Mouse (Mus musculus) hindbrain, embryonic 16.5 days (tissue): ENCODE results near the gene Ulk3. TPM values are rescaled to one million over a fixed set of nuclear protein-coding genes. Genes with fewer than 3 reads are reported as not detected.

Source experiments
- ATAC-seq: fragments of 200-750 bp; cut with Nextera tagmentation; 2 replicates; pipeline ENCODE4 v1.8.0; 2017; ENCODE audit warnings: moderate TSS enrichment, moderate library complexity
- H3K27ac ChIP-seq: fragments of 300-500 bp; sonication (generic); 2 replicates; pipeline ENCODE4 v1.5.1; 2014; ENCODE audit warnings: low read depth, mild to moderate bottlenecking, control low read depth, low read length, moderate library complexity
- H3K27me3 ChIP-seq: fragments of 300-500 bp; sonication (generic); replicated peaks from 2 replicates; pipeline ENCODE4 v1.6.1; 2014; ENCODE audit warnings: low read length; ENCODE audit not compliant: control insufficient read depth, insufficient read depth
- H3K36me3 ChIP-seq: fragments of 300-500 bp; sonication (generic); 2 replicates; pipeline ENCODE4 v1.6.1; 2014; ENCODE audit warnings: mild to moderate bottlenecking, low read length, moderate library complexity, mixed read lengths; ENCODE audit not compliant: control insufficient read depth, insufficient read depth
- H3K4me1 ChIP-seq: fragments of 300-500 bp; sonication (generic); 2 replicates; pipeline ENCODE4 v1.6.1; 2014; ENCODE audit warnings: low read depth, low read length; ENCODE audit not compliant: control insufficient read depth, insufficient read depth
- H3K4me2 ChIP-seq: fragments of 300-500 bp; sonication (generic); 2 replicates; pipeline ENCODE4 v1.6.1; 2014; ENCODE audit warnings: mild to moderate bottlenecking, low read length, control low read depth, moderate library complexity
- H3K4me3 ChIP-seq: fragments of 300-500 bp; sonication (generic); 2 replicates; pipeline ENCODE4 v1.5.1; 2014; ENCODE audit warnings: mild to moderate bottlenecking, low read length, control low read depth, moderate library complexity
- H3K9ac ChIP-seq: fragments of 300-500 bp; sonication (generic); 2 replicates; pipeline ENCODE4 v1.6.1; 2014; ENCODE audit warnings: low read depth, mild to moderate bottlenecking, control low read depth, low read length, moderate library complexity
- H3K9me3 ChIP-seq: fragments of 300-500 bp; sonication (generic); 2 replicates; pipeline ENCODE4 v1.6.1; 2014; ENCODE audit warnings: mild to moderate bottlenecking, low read length, moderate library complexity; ENCODE audit not compliant: control insufficient read depth
- WGBS: fragments of 180-500 bp; shearing (Covaris S2); extraction: QIAGEN DNeasy Blood & Tissue Kit; methylation state at CpG from one replicate; pipeline ENCODE4 v1.1.7; 2014; 5-methylcytosine and 5-hydroxymethylcytosine counted together
- polyA plus RNA-seq: library from polyadenylated mRNA; unstranded; fragments of >200 nt; fragmentation: Nextera tagmentation; extraction: Ambion mirVana; gene quantifications from 2 replicates; pipeline ENCODE4 v1.2.1, GENCODE M21; 2015

Gene Ulk3
- polyA plus RNA-seq, 1 experiment from 2014 or later: 33.9 TPM

DNA sequence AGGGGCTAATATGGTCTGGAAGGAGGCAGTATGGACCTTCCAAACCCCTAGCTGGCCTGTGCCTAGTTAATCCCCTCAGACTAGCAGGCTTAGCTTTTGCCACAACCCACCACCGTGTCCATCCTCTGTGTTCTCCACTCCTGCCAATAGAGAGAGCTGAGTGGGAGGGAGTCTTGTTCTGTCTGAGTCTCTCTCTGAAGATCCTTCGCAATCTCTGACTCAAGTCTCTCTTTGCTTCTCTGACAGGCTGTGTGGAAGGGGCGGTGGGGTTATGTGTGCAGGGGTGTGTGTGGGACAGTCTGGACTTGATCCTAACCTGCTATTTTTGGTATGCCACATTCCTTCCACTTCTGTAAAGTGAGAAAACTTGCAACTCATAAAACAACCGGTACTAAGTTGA, 15.6 kb downstream of the Ulk3 start:
- Histone ChIP-seq H3K4me3 (no peak overlapping the region), H3K4me2 (no peak overlapping the region), H3K9ac (no peak overlapping the region), H3K27me3 (peaks cover 8% of the 10 kb centered on the region), H3K9me3 (no peaks in the 10 kb centered on the region), H3K36me3 (no peaks in the 10 kb centered on the region), H3K27ac (no peak overlapping the region), H3K4me1 (peaks cover 12% of the 10 kb centered on the region)
- no peak for ATAC-seq
- WGBS: 80% methylated on average over 4 of the region's 4 CpGs

DNA sequence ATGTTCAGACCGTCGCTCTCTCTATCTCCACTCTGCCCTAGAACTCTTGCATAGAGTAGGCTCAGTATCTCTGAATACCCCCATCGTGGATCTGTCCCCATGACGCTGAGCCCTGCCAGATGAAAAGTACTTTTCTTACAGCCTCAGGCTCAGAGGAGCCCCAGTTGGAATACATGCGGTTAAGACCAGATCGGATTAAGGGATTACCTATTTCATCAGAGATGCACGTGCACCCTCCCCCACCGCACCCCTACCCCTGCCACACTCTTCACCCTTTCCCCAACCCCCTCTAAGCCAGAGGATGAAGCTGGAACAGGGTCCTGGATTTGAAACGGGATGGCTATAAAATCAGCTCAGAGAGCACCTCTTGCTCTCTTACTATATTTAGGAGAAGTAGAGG, 16.3 kb downstream of the Ulk3 start:
- no peak overlapping the region for H3K9ac ChIP-seq
- ATAC-seq: no peak
- H3K9me3 ChIP-seq: no peaks in the 10 kb centered on the region
- H3K4me3 ChIP-seq: no peak overlapping the region
- H3K4me1 ChIP-seq: peaks cover 13% of the 10 kb centered on the region
- no peak overlapping the region; the same call in 1 of the 2 replicates for H3K4me2 ChIP-seq
- H3K27ac ChIP-seq: no peak overlapping the region
- 25% methylated on average over 9 of the region's 9 CpGs for WGBS
- peaks cover 8% of the 10 kb centered on the region for H3K27me3 ChIP-seq
- no peaks in the 10 kb centered on the region for H3K36me3 ChIP-seq

DNA sequence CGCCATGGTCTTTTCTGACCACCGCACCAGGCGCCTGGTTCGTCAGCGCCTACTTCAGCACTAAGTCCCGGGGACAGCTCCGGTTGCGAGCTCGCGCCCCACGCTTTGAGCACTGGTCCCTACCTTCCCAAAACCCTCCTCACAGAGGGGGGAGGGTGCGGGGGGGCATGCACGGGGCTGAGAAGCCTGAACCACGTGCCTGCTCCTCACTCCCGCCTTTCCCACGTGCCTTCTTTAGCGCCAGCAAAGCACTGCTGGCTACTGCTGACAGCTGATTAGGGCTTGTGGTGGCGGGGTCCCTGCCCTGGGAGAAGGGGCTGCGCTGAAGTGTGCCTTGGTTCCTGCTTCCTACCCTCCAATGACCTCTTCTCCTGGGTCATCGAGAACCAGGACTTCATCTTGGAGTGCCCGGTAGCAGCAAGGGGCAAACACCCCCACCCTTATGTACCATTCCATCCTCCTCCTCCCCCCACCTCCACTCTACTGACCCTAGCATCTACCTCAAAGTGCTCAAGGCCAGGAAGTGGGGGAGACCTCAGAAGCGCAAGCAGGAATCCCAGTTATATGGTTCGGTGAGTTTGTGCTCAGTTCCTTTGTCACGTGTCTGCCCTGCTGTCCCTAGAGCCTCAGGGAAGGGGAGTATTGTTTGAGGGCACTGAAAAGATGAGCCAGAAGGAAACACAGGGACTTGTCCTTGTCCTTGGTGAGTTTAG, 17.0 kb downstream of the Ulk3 start, which contains the start of gene Cplx3:
Gene Cplx3, minus strand, starts transcription at position 143 of the 713 bp plus-strand sequence.
- Histone ChIP-seq H3K9ac (no peak within 1 kb of the TSS), H3K36me3 (no peaks in the 10 kb centered on the region), H3K9me3 (no peaks in the 10 kb centered on the region), H3K27me3 (peaks cover 8% of the 10 kb centered on the region), H3K4me1 (peaks cover 9% of the 10 kb centered on the region), H3K4me3 (peak within 1 kb of the TSS; percentile 29), H3K27ac (no peak within 1 kb of the TSS), H3K4me2 (peak within 1 kb of the TSS; percentile 60)
- WGBS: 5% methylated on average over 24 of the region's 24 CpGs
- ATAC-seq: peak; percentile 25; the same call in 1 of the 2 replicates

DNA sequence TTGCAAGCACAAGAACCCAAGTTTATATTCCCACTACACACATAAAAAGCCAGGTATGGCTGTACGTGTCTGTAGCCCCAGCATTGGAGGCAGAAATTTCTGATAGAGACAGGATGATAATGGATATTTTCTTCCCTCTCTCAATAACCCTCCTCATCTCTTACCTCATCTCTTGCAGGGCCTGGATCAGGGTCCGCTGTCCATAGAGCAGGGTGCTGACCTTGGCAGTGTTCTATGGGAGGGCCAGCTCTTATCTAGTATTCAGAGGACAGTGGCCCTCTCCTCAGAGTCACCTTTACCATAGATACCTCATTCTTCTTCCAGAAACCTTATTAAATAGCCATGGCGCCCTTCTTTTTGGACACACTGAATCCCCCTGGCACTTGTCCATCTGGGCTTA, 20.6 kb downstream of the Ulk3 start:
- H3K4me3 ChIP-seq: no peak overlapping the region
- no peak overlapping the region for H3K27ac ChIP-seq
- H3K36me3 ChIP-seq: no peaks in the 10 kb centered on the region
- no peak overlapping the region for H3K9ac ChIP-seq
- peaks cover 9% of the 10 kb centered on the region for H3K4me1 ChIP-seq
- ATAC-seq: no peak
- H3K4me2 ChIP-seq: no peak overlapping the region
- H3K9me3 ChIP-seq: no peaks in the 10 kb centered on the region
- WGBS: 74% methylated on average over 3 of the region's 3 CpGs
- H3K27me3 ChIP-seq: peaks cover 8% of the 10 kb centered on the region

DNA sequence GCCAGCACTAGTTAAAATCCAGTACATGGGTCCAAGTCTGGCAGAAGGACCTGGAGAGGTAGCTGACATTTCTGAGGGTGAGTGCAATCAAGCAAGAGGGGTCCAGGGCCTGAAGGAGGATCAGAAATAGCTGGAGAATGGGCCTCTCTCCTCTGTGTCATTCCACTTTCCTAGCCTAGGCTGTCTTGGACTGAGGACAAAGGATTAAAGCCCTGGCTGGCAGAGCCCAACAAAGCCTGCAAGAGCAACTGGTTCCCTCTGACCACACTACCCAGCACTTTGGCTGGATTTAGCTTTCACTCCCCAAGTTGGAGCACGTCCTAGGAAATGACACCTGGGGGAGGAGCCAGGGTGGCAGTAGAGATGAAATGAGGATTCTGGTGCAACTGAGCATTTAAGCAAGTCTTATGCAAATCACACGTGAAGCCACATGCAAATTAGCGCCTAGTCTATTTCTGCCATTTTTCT, 21.1 kb downstream of the Ulk3 start:
- Histone ChIP-seq H3K27ac (no peak overlapping the region), H3K9ac (no peak overlapping the region), H3K4me2 (no peak overlapping the region), H3K36me3 (no peaks in the 10 kb centered on the region), H3K9me3 (no peaks in the 10 kb centered on the region), H3K4me1 (peaks cover 9% of the 10 kb centered on the region), H3K4me3 (no peak overlapping the region), H3K27me3 (peaks cover 7% of the 10 kb centered on the region)
- ATAC-seq: peak; percentile 77; the same call in 1 of the 2 replicates
- 52% methylated on average over 3 of the region's 3 CpGs for whole genome bisulfite sequencing

DNA sequence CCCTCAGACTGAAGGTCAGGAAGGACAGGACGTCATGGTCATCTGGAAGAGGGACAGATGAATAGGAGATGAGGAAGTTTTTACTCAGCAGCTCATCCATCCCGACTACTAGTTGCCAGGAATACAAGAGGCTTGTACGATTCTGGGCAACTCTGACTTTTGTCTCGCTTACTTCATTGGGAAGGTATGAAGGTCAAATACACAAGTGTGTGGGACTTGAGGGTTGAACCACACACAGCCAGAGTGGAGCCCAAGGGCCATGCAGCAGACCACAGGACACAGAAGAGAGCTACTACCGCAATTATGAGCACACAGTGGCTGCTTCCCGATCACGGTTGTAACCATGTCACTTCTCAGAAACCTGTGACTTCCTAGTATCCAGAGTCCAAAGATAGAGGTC, 23.3 kb downstream of the Ulk3 start:
- Histone ChIP-seq H3K27me3 (no peaks in the 10 kb centered on the region), H3K9ac (no peak overlapping the region), H3K4me3 (no peak overlapping the region), H3K4me2 (no peak overlapping the region), H3K9me3 (no peaks in the 10 kb centered on the region), H3K27ac (no peak overlapping the region), H3K4me1 (peaks cover 2% of the 10 kb centered on the region; the same call in 1 of the 2 replicates), H3K36me3 (no peaks in the 10 kb centered on the region)
- ATAC-seq: no peak
- 88% methylated on average over 7 of the region's 7 CpGs for WGBS

DNA sequence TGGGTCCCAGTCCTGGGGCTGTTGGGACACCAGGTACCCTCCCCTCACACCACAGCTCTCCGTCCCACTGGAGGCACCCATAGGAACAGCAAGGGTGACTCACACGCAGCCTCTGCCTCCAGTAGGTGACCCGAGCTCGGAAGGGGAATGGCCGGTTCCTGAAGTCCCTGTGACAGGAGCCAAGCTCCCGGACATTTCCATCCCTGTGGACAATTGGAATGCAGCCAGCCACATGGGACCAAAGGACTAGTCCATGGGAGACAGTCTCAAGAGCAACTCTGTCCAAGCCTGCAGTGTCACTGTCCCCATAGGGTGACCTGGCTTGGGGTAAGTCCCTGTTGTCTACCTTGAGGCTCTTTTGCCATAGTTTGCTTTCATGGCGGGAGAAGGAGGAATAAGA, 24.7 kb downstream of the Ulk3 start:
- Histone ChIP-seq H3K4me2 (no peak overlapping the region), H3K36me3 (no peaks in the 10 kb centered on the region), H3K4me1 (peaks cover 2% of the 10 kb centered on the region; the same call in 1 of the 2 replicates), H3K27me3 (no peaks in the 10 kb centered on the region), H3K27ac (no peak overlapping the region), H3K9ac (no peak overlapping the region), H3K4me3 (no peak overlapping the region), H3K9me3 (no peaks in the 10 kb centered on the region)
- ATAC-seq: no peak
- WGBS: 84% methylated on average over 7 of the region's 7 CpGs

DNA sequence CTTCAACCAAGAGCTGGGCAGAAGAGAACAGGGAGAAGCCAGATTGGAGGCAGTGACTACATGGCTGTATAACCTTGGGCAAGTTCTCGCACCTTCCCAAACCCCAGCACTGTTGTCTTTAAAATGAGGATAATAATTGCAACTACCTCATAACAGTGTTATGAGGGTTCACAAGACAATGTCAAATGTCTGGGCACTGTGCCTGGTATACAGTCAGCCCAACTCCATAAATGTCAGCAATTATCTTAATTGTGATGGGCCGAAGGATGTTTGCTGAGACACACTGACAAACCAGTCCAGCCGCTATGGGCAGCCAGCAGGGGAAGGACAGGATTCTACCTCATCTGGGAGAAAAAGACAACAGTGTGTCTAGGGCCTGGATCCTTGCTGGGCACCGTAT, 25.5 kb downstream of the Ulk3 start:
- ATAC-seq: no peak
- WGBS: 87% methylated on average over 4 of the region's 4 CpGs
- Histone ChIP-seq H3K4me3 (no peak overlapping the region), H3K36me3 (no peaks in the 10 kb centered on the region), H3K27me3 (no peaks in the 10 kb centered on the region), H3K9me3 (no peaks in the 10 kb centered on the region), H3K4me1 (peaks cover 2% of the 10 kb centered on the region; the same call in 1 of the 2 replicates), H3K27ac (no peak overlapping the region), H3K4me2 (no peak overlapping the region), H3K9ac (no peak overlapping the region)

DNA sequence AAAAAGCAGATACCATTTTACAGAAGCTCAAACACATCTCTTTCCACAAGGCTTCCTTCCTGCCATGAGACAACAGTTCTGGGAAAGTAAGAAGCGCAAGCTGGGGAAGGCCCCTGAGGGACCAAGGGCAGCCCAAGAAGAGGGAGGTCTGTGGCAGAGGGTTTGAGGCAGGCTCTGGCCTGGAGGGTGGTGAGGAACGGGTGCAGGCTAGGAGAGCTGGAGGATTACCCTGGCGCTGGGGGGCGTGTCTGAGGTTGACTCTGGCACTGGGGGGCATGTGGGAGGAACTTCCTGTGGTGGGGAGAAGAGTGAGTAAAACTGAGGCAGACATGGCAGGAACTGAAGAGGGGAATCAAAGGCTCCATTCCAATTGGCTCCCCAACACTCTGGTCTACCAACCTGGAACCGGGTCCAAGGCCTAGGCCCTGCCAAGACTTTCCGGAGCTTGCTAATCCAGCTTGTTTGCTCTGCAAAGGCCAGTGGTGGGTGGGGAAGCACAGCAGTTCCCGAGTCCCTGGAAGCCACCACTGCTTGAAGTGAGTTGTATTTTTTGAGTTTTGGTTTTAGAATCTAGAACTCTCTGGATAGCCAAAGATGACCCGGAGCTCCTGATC, 28.4 kb downstream of the Ulk3 start:
- ATAC-seq: no peak
- no peaks in the 10 kb centered on the region for H3K9me3 ChIP-seq
- H3K4me1 ChIP-seq: no peaks in the 10 kb centered on the region
- H3K27ac ChIP-seq: no peak overlapping the region
- no peak overlapping the region for H3K4me3 ChIP-seq
- no peak overlapping the region for H3K4me2 ChIP-seq
- no peaks in the 10 kb centered on the region for H3K27me3 ChIP-seq
- WGBS: 78% methylated on average over 8 of the region's 8 CpGs
- H3K9ac ChIP-seq: no peak overlapping the region
- no peaks in the 10 kb centered on the region for H3K36me3 ChIP-seq
